Mouse (Mus musculus): Measurements from ENCODE around the gene Atrnl1.
"Not testable (repeated sequence)": the region's sequence is repeated elsewhere in the genome, so short reads cannot be mapped to it uniquely, and the experiment has no call there.

The Atrnl1 gene

GRCm38 (mm10) chr19:58043550-58043949 lies 432.7 kb downstream of the Atrnl1 start:
- DNase-seq, result peak; percentile 6

GRCm38 (mm10) chr19:58044816-58045215 lies 434.0 kb downstream of the Atrnl1 start:
- DNase-seq, result no peak

DNA sequence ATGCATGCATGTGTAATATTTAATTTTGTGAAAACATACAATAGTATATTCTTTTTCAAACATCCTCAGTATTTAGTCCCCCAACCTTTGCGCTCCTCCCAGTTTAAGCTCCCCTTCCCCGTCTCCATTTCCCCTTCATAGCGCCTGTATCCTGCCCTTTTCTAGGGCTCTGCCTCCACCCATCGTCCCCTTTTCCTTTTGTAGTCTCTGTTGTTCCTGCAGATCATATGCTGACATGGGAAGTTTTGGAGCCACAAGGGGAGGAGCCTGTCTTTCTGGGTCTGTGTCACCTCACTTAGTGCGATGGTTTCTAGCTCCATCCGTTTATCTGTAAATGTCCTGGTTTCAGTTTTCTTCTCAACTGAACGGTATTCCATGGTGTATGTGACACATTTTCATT lies 435.8 kb downstream of the Atrnl1 start:
- DNase-seq, result no peak

DNA sequence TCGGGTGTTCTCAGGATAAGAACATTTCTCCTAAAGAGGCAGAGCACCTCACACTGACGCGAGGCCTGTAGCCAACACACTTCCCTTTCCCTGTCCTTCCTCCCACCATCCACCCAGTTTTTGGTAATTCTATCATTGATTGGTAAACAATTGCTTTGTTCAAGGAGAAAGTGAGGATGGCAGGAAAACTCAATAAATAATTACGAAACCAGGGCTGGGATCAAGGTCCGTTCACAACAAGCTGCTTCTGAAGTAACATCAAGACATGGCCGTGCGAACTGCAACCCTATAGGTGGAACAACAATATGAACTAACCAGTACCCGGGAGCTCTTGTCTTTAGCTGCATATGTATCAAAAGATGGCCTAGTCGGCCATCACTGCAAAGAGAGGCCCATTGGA lies 439.6 kb downstream of the Atrnl1 start:
- not testable (repeated sequence) for DNase-seq

DNA sequence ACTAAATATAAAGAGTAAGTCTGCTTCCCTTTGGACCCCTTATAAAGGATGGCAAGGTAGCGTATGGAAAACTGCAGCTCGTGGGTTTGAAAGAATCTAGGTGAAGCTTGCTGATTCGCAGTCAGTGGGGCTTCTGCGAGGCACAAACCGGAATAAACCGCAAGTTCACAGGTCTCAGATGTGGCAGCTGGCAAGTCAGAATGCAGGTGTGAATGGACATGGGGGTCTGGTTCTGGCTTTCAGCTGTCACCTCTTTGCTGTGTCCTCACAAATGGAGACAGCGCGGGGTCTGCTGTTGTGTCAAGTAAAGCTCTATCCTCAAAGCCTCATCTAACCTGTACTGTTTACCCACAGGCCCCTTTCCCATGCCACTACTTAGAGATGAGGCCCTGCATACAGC lies 440.2 kb downstream of the Atrnl1 start:
- DNase-seq, result no peak

DNA sequence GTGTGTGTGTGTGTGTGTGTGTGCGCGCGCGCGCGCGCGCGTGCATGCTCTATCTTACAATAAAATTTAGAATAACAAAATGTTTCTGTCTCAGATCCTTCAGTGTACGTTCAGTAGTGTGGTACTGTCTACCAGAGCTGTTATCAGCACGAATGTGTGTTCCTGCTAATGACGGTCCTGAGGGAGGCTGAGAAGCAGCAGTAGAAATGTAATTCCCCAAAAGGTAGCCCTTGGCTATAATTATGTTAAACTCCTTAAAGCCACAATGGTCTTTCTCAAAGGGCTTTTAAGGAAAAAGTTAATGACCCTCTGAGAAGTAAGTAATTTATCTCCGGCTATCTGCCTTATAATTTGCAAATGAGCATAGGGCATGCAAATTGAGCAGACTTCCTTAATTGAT lies 441.1 kb downstream of the Atrnl1 start:
- DNase-seq, result no peak

DNA sequence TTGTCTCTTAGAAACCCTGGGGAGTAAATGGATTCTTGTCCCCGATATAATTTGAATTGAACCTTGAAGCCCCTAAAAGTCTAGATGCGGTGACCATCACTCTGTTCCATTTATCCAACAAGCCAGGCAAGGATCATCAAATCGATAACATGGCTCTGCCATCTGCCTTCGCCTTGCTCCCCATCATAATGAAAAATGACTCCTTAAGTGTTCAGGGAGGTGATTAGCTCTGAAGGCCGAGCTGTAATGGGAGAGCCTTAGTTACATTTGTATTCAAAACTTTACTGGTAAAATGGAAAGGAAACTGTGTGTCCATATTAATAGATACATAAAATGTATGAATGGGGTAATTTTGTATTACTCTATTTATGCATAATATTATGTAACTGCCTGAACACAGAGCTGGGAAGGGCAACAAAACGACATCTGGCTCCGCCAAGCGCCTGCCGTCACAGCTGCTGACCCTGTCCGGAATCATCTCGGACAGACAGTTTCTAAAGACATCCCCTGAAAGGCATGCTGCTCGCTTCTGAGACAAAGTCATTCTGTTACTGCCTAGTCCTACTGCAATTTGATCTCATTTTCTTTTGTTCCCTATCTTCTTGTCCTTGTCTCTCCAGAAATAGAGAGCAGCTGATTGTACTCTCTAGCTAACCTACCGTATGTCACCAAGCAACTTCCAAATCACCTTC lies 441.8 kb downstream of the Atrnl1 start:
- DNase-seq, result no peak

- DNase-seq, result no peak
Measured at GRCm38 (mm10) chr19:58059719-58060118, 448.9 kb downstream of the Atrnl1 start.

- DNase-seq, result no peak
Measured at GRCm38 (mm10) chr19:58060199-58060853, 449.5 kb downstream of the Atrnl1 start.

- no peak for DNase-seq
Measured at GRCm38 (mm10) chr19:58060854-58061358, 450.1 kb downstream of the Atrnl1 start.

- no peak for DNase-seq
Measured at GRCm38 (mm10) chr19:58061933-58062332, 451.1 kb downstream of the Atrnl1 start.

DNA sequence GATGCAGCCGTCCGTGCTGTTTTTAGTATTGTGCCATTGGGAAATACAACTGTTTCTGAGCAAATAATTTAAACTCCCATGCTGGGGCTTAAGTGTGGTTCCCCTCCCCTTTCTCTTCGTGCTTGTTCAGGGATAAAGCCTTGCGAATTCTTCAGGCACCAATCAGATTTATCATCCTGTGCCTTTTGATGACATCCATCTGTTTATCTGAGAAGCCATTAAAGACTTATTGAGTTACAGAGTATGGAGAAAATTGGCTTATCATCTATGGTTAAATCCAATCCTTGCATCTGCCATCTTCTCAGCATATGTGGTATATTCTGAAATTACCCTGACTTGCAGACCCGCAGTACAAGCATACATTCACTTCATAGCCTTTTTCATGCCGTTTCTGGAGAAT lies 452.7 kb downstream of the Atrnl1 start:
- no peak for DNase-seq

DNA sequence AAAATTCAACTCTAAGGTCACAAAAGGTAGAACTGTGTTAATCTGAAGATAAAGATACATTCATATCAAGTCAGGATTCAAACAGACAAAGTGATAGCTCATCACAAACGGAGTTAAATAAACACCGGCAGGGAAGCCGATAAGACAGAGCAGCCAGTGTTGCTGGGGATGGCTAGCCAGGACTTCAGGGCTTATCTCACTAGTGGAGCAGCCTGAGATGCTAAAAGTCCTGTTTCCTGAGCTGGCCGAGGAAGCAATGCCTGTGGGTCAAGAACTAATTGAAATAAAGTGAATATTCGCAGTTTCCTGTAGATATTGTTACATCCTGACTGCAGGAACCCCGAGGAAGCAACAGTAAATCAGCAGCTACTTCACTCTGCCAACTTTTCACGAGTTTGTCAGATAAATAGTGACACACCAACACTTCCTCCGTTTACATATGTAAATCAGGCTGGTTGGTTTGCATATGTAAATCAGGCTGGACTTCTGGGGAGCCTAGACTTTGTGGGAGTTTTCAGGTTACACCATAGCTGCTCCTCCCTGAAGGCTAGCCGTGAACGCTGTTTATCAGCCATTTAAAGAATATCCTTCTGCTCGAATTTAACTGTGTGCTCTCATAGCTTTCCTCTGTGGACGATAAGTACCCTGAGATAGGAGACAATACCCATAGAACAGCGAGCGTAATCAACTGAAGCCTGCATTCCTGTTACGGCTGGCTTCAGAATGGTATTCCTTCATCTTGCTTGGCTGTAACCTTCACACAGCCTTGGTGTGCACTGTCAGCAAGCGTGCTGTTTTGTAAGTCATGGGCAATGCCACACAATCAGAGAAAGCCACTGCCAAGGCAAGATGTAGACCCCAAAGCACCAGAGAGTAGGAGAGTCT lies 453.5 kb downstream of the Atrnl1 start:
- DNase-seq, result no peak

- no peak for DNase-seq
Measured at GRCm38 (mm10) chr19:58065001-58065314, 454.1 kb downstream of the Atrnl1 start.

- no peak for DNase-seq
Measured at GRCm38 (mm10) chr19:58065514-58065913, 454.7 kb downstream of the Atrnl1 start.

GRCm38 (mm10) chr19:58068114-58068513 lies 457.3 kb downstream of the Atrnl1 start:
- DNase-seq, result no peak

- DNase-seq, result no peak
Measured at GRCm38 (mm10) chr19:58068958-58069357, 458.1 kb downstream of the Atrnl1 start.

DNA sequence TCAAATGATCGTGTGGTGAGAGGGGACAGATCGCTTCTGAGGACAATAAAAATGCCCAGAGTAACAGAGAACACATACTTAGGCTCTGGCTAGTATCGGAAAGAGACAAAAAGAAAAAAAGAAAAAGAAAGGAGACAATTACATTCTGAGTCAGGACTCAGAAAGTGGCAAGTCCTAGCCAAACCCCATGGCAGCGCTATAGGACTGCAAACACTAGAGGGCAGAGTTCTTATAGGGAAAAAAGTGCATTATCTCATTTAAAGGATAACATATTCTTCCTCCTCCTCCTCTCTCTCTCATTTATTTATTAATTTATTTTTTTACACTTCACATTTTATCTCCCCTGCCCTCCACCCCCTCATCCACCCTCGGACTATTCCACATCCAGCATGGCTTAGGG lies 461.6 kb downstream of the Atrnl1 start:
- DNase-seq, result no peak

DNA sequence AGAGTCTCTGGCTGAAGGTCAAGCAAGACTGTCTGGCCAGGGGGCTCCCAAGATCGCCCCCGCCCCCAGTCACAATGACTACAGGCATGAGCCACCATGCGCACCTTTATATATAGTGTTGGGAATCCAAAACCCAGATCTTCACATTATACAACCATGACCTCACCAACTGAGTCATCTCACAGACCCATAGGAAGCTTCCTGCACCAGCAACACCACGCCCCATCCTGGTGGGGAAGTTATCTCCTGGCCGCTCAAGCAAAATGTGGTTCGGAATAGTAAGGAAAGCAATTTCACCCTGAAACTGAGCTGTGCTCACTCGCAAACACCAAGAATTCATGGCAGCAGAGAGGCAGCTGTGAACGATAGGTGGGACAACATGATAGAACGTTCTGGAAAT lies 462.0 kb downstream of the Atrnl1 start:
- DNase-seq, result no peak

GRCm38 (mm10) chr19:58075252-58075651 lies 464.4 kb downstream of the Atrnl1 start:
- DNase-seq, result no peak

GRCm38 (mm10) chr19:58076961-58077371 lies 466.1 kb downstream of the Atrnl1 start:
- DNase-seq, result no peak

- no peak for DNase-seq
Measured at GRCm38 (mm10) chr19:58077529-58078070, 466.8 kb downstream of the Atrnl1 start.

- no peak for DNase-seq
Measured at GRCm38 (mm10) chr19:58080168-58080567, 469.3 kb downstream of the Atrnl1 start.
